ENCODE assay signal across 17 mouse cellular contexts in the genomic region with DNA sequence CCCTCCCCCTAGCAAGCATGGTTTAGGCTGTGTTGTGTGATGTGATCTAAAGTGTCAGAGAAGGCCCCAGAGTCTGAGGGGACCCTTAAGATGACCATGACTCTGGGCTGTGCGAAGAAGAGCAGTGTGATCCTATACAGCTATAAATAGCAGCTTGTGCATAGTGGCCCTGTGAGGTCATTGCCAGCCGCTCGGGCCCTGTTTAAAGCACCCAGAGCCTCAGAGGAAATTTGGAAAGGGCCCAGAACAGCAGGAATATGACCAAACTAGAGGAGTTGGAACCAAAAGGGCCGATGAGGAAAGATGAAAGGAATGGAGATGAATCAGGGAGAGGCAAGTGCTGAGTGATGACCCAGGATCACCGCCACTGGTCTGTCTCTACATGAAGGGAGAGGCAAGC. TPM values are rescaled to one million over a fixed set of nuclear protein-coding genes. Genes with fewer than 3 reads are reported as not detected.
DNase-seq lines count a peak whose midpoint lies in the region; ATAC-seq and TF ChIP-seq lines count a peak whose summit lies in the region.
"Had no signal": no experiment of that assay in that cellular context is flagged by ENCODE, and none has a peak within 500 bp of the region (broad histone marks: within the 10 kb centered on the region; RNA-seq: fewer than 3 reads in every experiment).

No protein-coding gene starts in this region.

- peaks cover 16% of the 10 kb centered on the region for H3K4me1 ChIP-seq in embryonic fibroblast, embryonic 13.5 days (ENCODE audit: control insufficient read depth, insufficient read depth, low read length)
- H3K4me1 ChIP-seq in forebrain, embryonic 11.5 days (replicated peaks; ENCODE audit: control insufficient read depth, insufficient read depth, low read length), result peaks cover 10% of the 10 kb centered on the region
- H3K4me1 ChIP-seq in liver, embryonic 11.5 days (replicated peaks; ENCODE audit: control insufficient read depth, insufficient read depth, low read length), result peaks cover 7% of the 10 kb centered on the region; the same call in 1 of the 2 replicates

- H3K36me3 ChIP-seq in forebrain, embryonic 11.5 days (ENCODE audit: control insufficient read depth, insufficient read depth, low read length), result no peaks in the 10 kb centered on the region
- H3K36me3 ChIP-seq in liver, embryonic 11.5 days (ENCODE audit: control insufficient read depth, insufficient read depth, low read length), result no peaks in the 10 kb centered on the region
- H3K36me3 ChIP-seq: limb, embryonic 15.5 days; stomach, embryonic 15.5 days had no signal

- no peak overlapping the region for H3K4me3 ChIP-seq in gastrocnemius, adult 2 months
- no peak overlapping the region for H3K4me3 ChIP-seq in embryonic fibroblast, embryonic 13.5 days (ENCODE audit: insufficient read depth, low read length)
- no peak overlapping the region for H3K4me3 ChIP-seq in forebrain, embryonic 11.5 days (ENCODE audit: low read depth, low read length)
- no peak overlapping the region for H3K4me3 ChIP-seq in liver, embryonic 11.5 days (ENCODE audit: low read depth, low read length)
- H3K4me3 ChIP-seq: left cerebral cortex, adult 2 months; limb, embryonic 15.5 days; stomach, embryonic 15.5 days had no signal

- WGBS in forebrain, embryonic 11.5 days, result 92% methylated on average over 5 of the region's 5 CpGs
- 73% methylated on average over 5 of the region's 5 CpGs for WGBS in liver, embryonic 11.5 days

- no peak overlapping the region for H3K9ac ChIP-seq in forebrain, embryonic 11.5 days (ENCODE audit: low read length)
- no peak overlapping the region for H3K9ac ChIP-seq in liver, embryonic 11.5 days (ENCODE audit: low read depth, low read length)
- H3K9ac ChIP-seq: hindbrain, embryonic 14.5 days; limb, embryonic 15.5 days; stomach, embryonic 15.5 days had no signal

- H3K27me3 ChIP-seq in forebrain, embryonic 11.5 days (ENCODE audit: control insufficient read depth, insufficient read depth, low read length), result no peaks in the 10 kb centered on the region; the same call in 1 of the 2 replicates
- H3K27me3 ChIP-seq in liver, embryonic 11.5 days (replicated peaks; ENCODE audit: control insufficient read depth, insufficient read depth, low read length), result peaks cover 24% of the 10 kb centered on the region
- H3K27me3 ChIP-seq: stomach, embryonic 15.5 days had no signal

- peak overlapping the region; percentile 96 for H3K27ac ChIP-seq in gastrocnemius, adult 2 months
- peak overlapping the region; percentile 50; the same call in 1 of the 2 replicates for H3K27ac ChIP-seq in embryonic fibroblast, embryonic 13.5 days (ENCODE audit: insufficient read depth, low read length)
- no peak overlapping the region for H3K27ac ChIP-seq in forebrain, embryonic 11.5 days (ENCODE audit: low read depth, low read length)
- no peak overlapping the region for H3K27ac ChIP-seq in liver, embryonic 11.5 days (ENCODE audit: low read depth, low read length)
- H3K27ac ChIP-seq: hindbrain, embryonic 14.5 days; left cerebral cortex, adult 2 months; limb, embryonic 15.5 days; stomach, embryonic 15.5 days had no signal

- H3K9me3 ChIP-seq in forebrain, embryonic 11.5 days (ENCODE audit: control insufficient read depth, low read length), result no peaks in the 10 kb centered on the region
- no peaks in the 10 kb centered on the region for H3K9me3 ChIP-seq in liver, embryonic 11.5 days (ENCODE audit: control insufficient read depth, low read length)
- H3K9me3 ChIP-seq: limb, embryonic 15.5 days; stomach, embryonic 15.5 days had no signal

- intact Hi-C loops in gastrocnemius, adult 2 months (cut with DNase I), result no loop called here
- intact Hi-C loops in gastrocnemius, postnatal 36 days (cut with DNase I), result no loop called here

- no peak for ATAC-seq in frontal cortex, adult (ENCODE audit: low TSS enrichment)
- ATAC-seq in forebrain, embryonic 11.5 days (replicated peaks; ENCODE audit: low FRiP score), result no peak
- no peak for ATAC-seq in liver, embryonic 11.5 days (replicated peaks; ENCODE audit: low FRiP score)

- no peak for TF ChIP-seq CTCF in gastrocnemius, adult 2 months (IDR thresholded peaks at IDR 0.05)
- no peak for TF ChIP-seq CTCF in embryonic fibroblast, embryonic 13.5 days (IDR thresholded peaks at IDR 0.05; ENCODE audit: borderline replicate concordance, insufficient read depth, low read length)

- DNase-seq in gastrocnemius, adult 2 months, result peak; percentile 69
- DNase-seq in gastrocnemius, postnatal 36 days, result no peak
- peak; percentile 55 for DNase-seq in 3T3-L1 (ENCODE audit: low read depth, low spot score)
- peak; percentile 65 for DNase-seq in heart, postnatal 4 days
- no peak for DNase-seq in forebrain, embryonic 11.5 days (ENCODE audit: low spot score)
- no peak for DNase-seq in liver, embryonic 11.5 days (ENCODE audit: low spot score)
- DNase-seq: cerebellum, adult 2 months; kidney, adult 9 months; right cerebral cortex, postnatal 25 days; thymus, postnatal 25 days had no signal

- no peak overlapping the region for H3K4me2 ChIP-seq in forebrain, embryonic 11.5 days (ENCODE audit: low read depth, low read length, severe bottlenecking)
- no peak overlapping the region for H3K4me2 ChIP-seq in liver, embryonic 11.5 days
- H3K4me2 ChIP-seq: hindbrain, embryonic 14.5 days; limb, embryonic 15.5 days; stomach, embryonic 15.5 days had no signal

- TF ChIP-seq POLR2A in embryonic fibroblast, embryonic 13.5 days (IDR thresholded peaks at IDR 0.05; ENCODE audit: low read depth, low read length), result no peak

RNA-seq across cellular contexts. Expression of gene Des, which starts 12.8 kb away (rescaled TPM):
- 1,000 to 10,000 TPM; 2,035 to 2,198 TPM for total RNA-seq in gastrocnemius, adult 2 months (2021)
- 1,000 to 10,000 TPM; 1,843 to 1,948 TPM for total RNA-seq in gastrocnemius, postnatal 36 days (2021)
- 11.3 and 12.3 TPM in 2 replicates for polyA plus RNA-seq in embryonic fibroblast, embryonic 13.5 days (2011; ENCODE audit: insufficient read length, low read depth, missing spikeins)
- 100 to 1,000 TPM; 742 to 747 TPM for total RNA-seq in heart, postnatal 4 days (2021)
- 0.86 and 1.5 TPM in 2 replicates for polyA plus RNA-seq in forebrain, embryonic 11.5 days (2014; fragmentation: Nextera tagmentation; extraction: Ambion mirVana)
- polyA plus RNA-seq in liver, embryonic 11.5 days (2014; fragmentation: Nextera tagmentation; extraction: Ambion mirVana), result 13.3 and 14.5 TPM in 2 replicates
- total RNA-seq: megakaryocyte, adult 5-6 weeks had no signal

RNA-seq across cellular contexts. Expression of gene Speg, which starts 27.8 kb away (rescaled TPM):
- total RNA-seq in gastrocnemius, adult 2 months (2021), result 100 to 1,000 TPM; 268 to 311 TPM
- 100 to 1,000 TPM; 229 to 230 TPM for total RNA-seq in gastrocnemius, postnatal 36 days (2021)
- 54.2 and 56.4 TPM in 2 replicates for polyA plus RNA-seq in embryonic fibroblast, embryonic 13.5 days (2011; ENCODE audit: insufficient read length, low read depth, missing spikeins)
- total RNA-seq in heart, postnatal 4 days (2021), result 100 to 1,000 TPM; 121 to 123 TPM
- polyA plus RNA-seq in forebrain, embryonic 11.5 days (2014; fragmentation: Nextera tagmentation; extraction: Ambion mirVana), result 14.1 and 16.0 TPM in 2 replicates
- polyA plus RNA-seq in liver, embryonic 11.5 days (2014; fragmentation: Nextera tagmentation; extraction: Ambion mirVana), result 24.8 and 32.3 TPM in 2 replicates

RNA-seq across cellular contexts. Expression of gene Dnpep, which starts 29.5 kb away (rescaled TPM):
- 10 to 100 TPM; 40.9 to 49.6 TPM for total RNA-seq in gastrocnemius, adult 2 months (2021)
- total RNA-seq in gastrocnemius, postnatal 36 days (2021), result 10 to 100 TPM; 46.4 to 48.3 TPM
- 79.7 and 96.9 TPM in 2 replicates for polyA plus RNA-seq in embryonic fibroblast, embryonic 13.5 days (2011; ENCODE audit: insufficient read length, low read depth, missing spikeins)
- total RNA-seq in heart, postnatal 4 days (2021), result 10 to 100 TPM; 89.5 to 89.8 TPM
- 125 and 129 TPM in 2 replicates for polyA plus RNA-seq in forebrain, embryonic 11.5 days (2014; fragmentation: Nextera tagmentation; extraction: Ambion mirVana)
- polyA plus RNA-seq in liver, embryonic 11.5 days (2014; fragmentation: Nextera tagmentation; extraction: Ambion mirVana), result 83.7 and 98.7 TPM in 2 replicates

Comparison
In these comparisons a context has a peak if more than half of its experiments do, and no peak if none do; other contexts are left out.
1. DNase-seq: peak in gastrocnemius, adult 2 months (single experiment), 3T3-L1 (single experiment) and heart, postnatal 4 days (single experiment); none in gastrocnemius, postnatal 36 days (0 of 2), forebrain, embryonic 11.5 days (single experiment) and liver, embryonic 11.5 days (single experiment).
2. H3K27ac ChIP-seq: peak in gastrocnemius, adult 2 months (single experiment) and embryonic fibroblast, embryonic 13.5 days (single experiment); none in forebrain, embryonic 11.5 days (single experiment) and liver, embryonic 11.5 days (single experiment).